ENCODE assay signal across 17 mouse cellular contexts in the genomic region with DNA sequence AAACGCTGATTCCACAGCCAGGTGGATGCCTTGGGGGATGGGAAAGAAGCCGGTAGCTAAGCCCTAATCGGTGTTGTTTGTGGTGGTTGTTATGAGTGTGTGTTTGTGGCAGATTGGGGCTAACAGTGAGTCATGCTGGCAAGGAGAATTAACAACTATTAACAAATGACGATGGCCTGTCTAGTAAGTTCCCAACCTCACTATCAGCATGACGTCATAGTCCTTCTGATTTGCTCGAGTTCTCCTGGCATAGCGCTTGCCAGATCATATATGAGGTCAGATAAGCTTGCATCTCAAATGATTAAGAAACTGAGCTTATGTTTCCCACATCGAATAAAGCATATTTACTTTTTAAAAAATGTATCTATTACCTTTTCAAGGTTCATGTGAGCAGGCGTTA.
"Had no signal": no experiment of that assay in that cellular context is flagged by ENCODE, and none has a peak within 500 bp of the region (broad histone marks: within the 10 kb centered on the region; RNA-seq: fewer than 3 reads in every experiment).

No protein-coding gene starts in this region.

- H3K9me3 ChIP-seq: liver, embryonic 15.5 days; lung, embryonic 15.5 days; midbrain, embryonic 10.5 days; midbrain, embryonic 12.5 days; neural tube, embryonic 13.5 days had no signal

- H3K27ac ChIP-seq: liver, embryonic 15.5 days; lung, embryonic 15.5 days; macrophage; midbrain, embryonic 10.5 days; midbrain, embryonic 12.5 days; neural tube, embryonic 13.5 days had no signal

- H3K4me2 ChIP-seq: liver, embryonic 15.5 days; lung, embryonic 15.5 days; midbrain, embryonic 12.5 days; neural tube, embryonic 13.5 days had no signal

- ATAC-seq: liver, postnatal 0 days; lung, postnatal 0 days; midbrain, embryonic 16.5 days had no signal

- H3K4me1 ChIP-seq: liver, embryonic 15.5 days; lung, embryonic 15.5 days; midbrain, embryonic 10.5 days; midbrain, embryonic 12.5 days; neural tube, embryonic 13.5 days had no signal

- H3K36me3 ChIP-seq: liver, embryonic 15.5 days; lung, embryonic 15.5 days; midbrain, embryonic 10.5 days; midbrain, embryonic 12.5 days; neural tube, embryonic 13.5 days had no signal

- DNase-seq: liver, postnatal 0 days; lung, adult 2 months; lung, postnatal 14 days; lung, postnatal 36 days; midbrain, embryonic 14.5 days; right cerebral cortex, postnatal 14 days; thymus, adult 2 months; thymus, postnatal 25 days had no signal

- H3K27me3 ChIP-seq: liver, embryonic 15.5 days; lung, embryonic 15.5 days; midbrain, embryonic 12.5 days; neural tube, embryonic 13.5 days had no signal

- H3K9ac ChIP-seq: liver, embryonic 15.5 days; liver, postnatal 0 days; lung, embryonic 15.5 days; midbrain, embryonic 12.5 days; neural tube, embryonic 13.5 days had no signal

- H3K4me3 ChIP-seq: liver, embryonic 15.5 days; lung, embryonic 15.5 days; midbrain, embryonic 10.5 days; midbrain, embryonic 12.5 days; myocyte; neural tube, embryonic 13.5 days had no signal
